Mouse (Mus musculus) myocyte (in vitro differentiated cells): ENCODE data around the gene Gm4871. TPM values are rescaled to one million over a fixed set of nuclear protein-coding genes. Genes with fewer than 3 reads are reported as not detected.

ENCODE experiments used
- H3K27me3 ChIP-seq: one replicate; pipeline ENCODE4 v1.6.1; 2011; ENCODE audit not compliant: control insufficient read depth, insufficient read depth, insufficient read length
- H3K36me3 ChIP-seq: one replicate; pipeline ENCODE4 v1.6.1; 2011; ENCODE audit not compliant: control insufficient read depth, insufficient read depth
- H3K4me2 ChIP-seq: one replicate; pipeline ENCODE4 v1.6.1; 2011; ENCODE audit warnings: low read depth, control low read depth
- H3K4me3 ChIP-seq: one replicate; pipeline ENCODE4 v1.5.1; 2011; ENCODE audit warnings: mild to moderate bottlenecking, control low read depth, moderate library complexity
- H3K79me2 ChIP-seq: one replicate; pipeline ENCODE4 v1.6.1; 2011; ENCODE audit not compliant: control insufficient read depth, insufficient read depth
- H3ac ChIP-seq: one replicate; pipeline ENCODE4 v1.6.1; 2011; ENCODE audit not compliant: control insufficient read depth, insufficient read length
- CEBPB ChIP-seq: IDR thresholded peaks from 2 replicates; pipeline ENCODE4 v1.6.1; 2011; ENCODE audit warnings: mild to moderate bottlenecking, moderate library complexity; ENCODE audit not compliant: poor library complexity, insufficient read depth, severe bottlenecking
- E2F4 ChIP-seq: IDR thresholded peaks from one replicate; pipeline ENCODE4 v1.6.1; 2011; ENCODE audit warnings: mild to moderate bottlenecking, control low read depth, moderate library complexity; ENCODE audit not compliant: insufficient read depth
- MAX ChIP-seq: IDR thresholded peaks from one replicate; pipeline ENCODE4 v1.6.1; 2011; ENCODE audit warnings: low read depth, mild to moderate bottlenecking, control low read depth
- MYOD1 ChIP-seq, 3 experiments: IDR thresholded peaks; one replicate each; pipeline ENCODE4 v1.6.1; 2011; ENCODE audit warnings: control low read depth in 2 of 3, low read depth in 2 of 3, mild to moderate bottlenecking in 2 of 3, moderate library complexity in 1 of 3; ENCODE audit not compliant: insufficient read length in 2 of 3, control insufficient read depth in 1 of 3
- MYOG ChIP-seq, 3 experiments: IDR thresholded peaks; one replicate each; pipeline ENCODE4 v1.6.1; 2011; ENCODE audit warnings: control low read depth in 2 of 3, low read depth in 2 of 3, mild to moderate bottlenecking in 2 of 3; ENCODE audit not compliant: insufficient read length in 2 of 3, control insufficient read depth in 1 of 3, insufficient read depth in 1 of 3
- POLR2A ChIP-seq: IDR thresholded peaks from one replicate; pipeline ENCODE4 v1.6.1; 2011; ENCODE audit warnings: low read depth, mild to moderate bottlenecking, control low read depth, moderate library complexity; ENCODE audit not compliant: insufficient read length
- POLR2AphosphoS2 ChIP-seq: IDR thresholded peaks from one replicate; pipeline ENCODE4 v1.6.1; 2011; ENCODE audit warnings: low read depth, control low read depth; ENCODE audit not compliant: insufficient read length
- REST ChIP-seq: IDR thresholded peaks from one replicate; pipeline ENCODE4 v1.6.1; 2011; ENCODE audit warnings: mild to moderate bottlenecking, control low read depth, moderate library complexity; ENCODE audit not compliant: insufficient read depth, insufficient read length
- SRF ChIP-seq: IDR thresholded peaks from one replicate; pipeline ENCODE4 v1.6.1; 2011; ENCODE audit warnings: low read depth; ENCODE audit not compliant: control insufficient read depth, insufficient read length
- TCF12 ChIP-seq: IDR thresholded peaks from one replicate; pipeline ENCODE4 v1.6.1; 2011; ENCODE audit warnings: mild to moderate bottlenecking, control low read depth; ENCODE audit not compliant: poor library complexity, insufficient read depth, severe bottlenecking
- TCF3 ChIP-seq: IDR thresholded peaks from one replicate; pipeline ENCODE4 v1.6.1; 2011; ENCODE audit warnings: low read depth, control low read depth; ENCODE audit not compliant: insufficient read length
- USF1 ChIP-seq: IDR thresholded peaks from one replicate; pipeline ENCODE4 v1.6.1; 2011; ENCODE audit warnings: low read depth, mild to moderate bottlenecking, control low read depth, moderate library complexity
- polyA plus RNA-seq: library from polyadenylated mRNA; unstranded; fragments of >200 nt; fragmentation: generic; extraction: Trizol; gene quantifications from one replicate; pipeline ENCODE4 v1.2.1, GENCODE M21; 2012; ENCODE audit warnings: missing spikeins

Gm4871 gene
- polyA plus RNA-seq, 1 experiment, result not detected

DNA sequence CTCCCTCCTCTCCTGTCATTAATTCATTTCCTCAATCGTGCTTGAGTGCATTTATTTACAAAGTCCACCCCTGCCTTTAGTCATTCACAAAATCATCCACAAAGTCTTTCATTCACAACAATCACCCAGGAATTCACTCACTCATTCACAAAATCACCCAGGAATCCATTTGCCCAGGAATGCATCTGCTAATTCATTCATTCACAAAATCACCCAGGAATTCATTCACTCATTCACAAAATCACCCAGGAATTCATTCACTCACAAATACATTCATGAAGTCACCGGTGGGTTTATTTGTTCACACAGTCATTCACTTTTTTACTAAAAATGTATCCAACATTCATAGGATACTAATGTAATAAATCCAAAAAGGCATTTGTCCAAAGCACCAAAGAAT is 42.5 kb downstream of the Gm4871 start:
- no peak overlapping the region for H3ac ChIP-seq
- H3K79me2 ChIP-seq, result no peaks in the 10 kb centered on the region

GRCm38 (mm10) chr5:144989061-144989405 is 43.5 kb downstream of the Gm4871 start:
- H3K4me3 ChIP-seq, result no peak overlapping the region
- H3K36me3 ChIP-seq, result no peaks in the 10 kb centered on the region
- no peaks in the 10 kb centered on the region for H3K79me2 ChIP-seq
- no peaks in the 10 kb centered on the region for H3K27me3 ChIP-seq
- TF ChIP-seq E2F4, result no peak
- no peak for TF ChIP-seq MAX
- TF ChIP-seq MYOG (IDR thresholded peaks at IDR 0.05; ENCODE audit: control insufficient read depth in 1 of 3, insufficient read depth in 1 of 3, insufficient read length in 2 of 3, low read depth in 2 of 3), result no peak
- TF ChIP-seq SRF, result no peak
- TF ChIP-seq POLR2AphosphoS2, result no peak
- TF ChIP-seq REST, result no peak
- TF ChIP-seq MYOD1 (IDR thresholded peaks at IDR 0.05; ENCODE audit: control insufficient read depth in 1 of 3, insufficient read length in 2 of 3, low read depth in 2 of 3), result no peak
- TF ChIP-seq TCF12, result no peak
- TF ChIP-seq USF1, result no peak
- TF ChIP-seq POLR2A, result no peak
- no peak for TF ChIP-seq CEBPB
- no peak for TF ChIP-seq TCF3
- no peak overlapping the region for H3K4me2 ChIP-seq
- no peak overlapping the region for H3ac ChIP-seq

More for the DNA sequence above, 42.5 kb downstream of the Gm4871 start:
- Histone ChIP-seq H3K4me2 (no peak overlapping the region), H3K36me3 (no peaks in the 10 kb centered on the region), H3K4me3 (no peak overlapping the region), H3K27me3 (no peaks in the 10 kb centered on the region)
- no peak for TF ChIP-seq TCF12
- no peak for TF ChIP-seq MYOD1 (IDR thresholded peaks at IDR 0.05; ENCODE audit: control insufficient read depth in 1 of 3, insufficient read length in 2 of 3, low read depth in 2 of 3)
- no peak for TF ChIP-seq CEBPB
- TF ChIP-seq SRF, result no peak
- no peak for TF ChIP-seq TCF3
- no peak for TF ChIP-seq POLR2AphosphoS2
- no peak for TF ChIP-seq MAX
- TF ChIP-seq E2F4, result no peak
- TF ChIP-seq POLR2A, result no peak
- no peak for TF ChIP-seq REST
- no peak for TF ChIP-seq MYOG (IDR thresholded peaks at IDR 0.05; ENCODE audit: control insufficient read depth in 1 of 3, insufficient read depth in 1 of 3, insufficient read length in 2 of 3, low read depth in 2 of 3)
- TF ChIP-seq USF1, result no peak

- H3K4me2 ChIP-seq, result no peak overlapping the region
- no peaks in the 10 kb centered on the region for H3K79me2 ChIP-seq
- H3ac ChIP-seq, result no peak overlapping the region
- no peaks in the 10 kb centered on the region for H3K36me3 ChIP-seq
- no peak overlapping the region for H3K4me3 ChIP-seq
- H3K27me3 ChIP-seq, result no peaks in the 10 kb centered on the region
- TF ChIP-seq USF1 (peak; percentile 14), MYOD1 (IDR thresholded peaks at IDR 0.05; ENCODE audit: control insufficient read depth in 1 of 3, insufficient read length in 2 of 3, low read depth in 2 of 3) (no peak)
Measured at GRCm38 (mm10) chr5:144988340-144989060, 44.1 kb downstream of the Gm4871 start.

DNA sequence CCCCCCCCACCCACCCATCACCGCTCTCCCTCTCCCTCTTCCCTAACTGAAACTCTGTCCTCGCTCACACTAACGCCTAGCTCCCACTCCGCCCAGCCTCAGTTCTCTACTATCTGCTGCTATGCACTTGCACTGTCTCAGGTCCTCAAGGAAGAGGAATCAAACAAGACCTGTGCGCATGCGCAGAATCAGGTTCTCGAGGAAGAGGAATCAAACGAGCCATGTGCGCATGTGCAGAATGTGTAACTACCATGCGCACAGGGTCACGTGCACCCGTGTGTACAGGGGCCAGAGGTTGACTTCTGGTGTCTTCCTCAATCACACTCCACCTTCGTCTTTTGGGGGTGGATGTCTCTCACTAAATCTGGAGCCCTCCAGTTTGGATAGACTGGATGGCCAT is 45.0 kb downstream of the Gm4871 start:
- no peak for TF ChIP-seq TCF3
- no peak for TF ChIP-seq TCF12
- no peak for TF ChIP-seq CEBPB
- no peak for TF ChIP-seq MYOG (IDR thresholded peaks at IDR 0.05; ENCODE audit: control insufficient read depth in 1 of 3, insufficient read depth in 1 of 3, insufficient read length in 2 of 3, low read depth in 2 of 3)
- no peak for TF ChIP-seq POLR2A
- TF ChIP-seq USF1, result no peak
- TF ChIP-seq POLR2AphosphoS2, result no peak
- TF ChIP-seq SRF, result no peak
- TF ChIP-seq E2F4, result no peak
- TF ChIP-seq MYOD1 (IDR thresholded peaks at IDR 0.05; ENCODE audit: control insufficient read depth in 1 of 3, insufficient read length in 2 of 3, low read depth in 2 of 3), result no peak
- no peak for TF ChIP-seq MAX
- TF ChIP-seq REST, result no peak
- no peaks in the 10 kb centered on the region for H3K79me2 ChIP-seq
- H3K4me2 ChIP-seq, result no peak overlapping the region
- H3K4me3 ChIP-seq, result no peak overlapping the region
- H3K27me3 ChIP-seq, result no peaks in the 10 kb centered on the region
- H3K36me3 ChIP-seq, result no peaks in the 10 kb centered on the region
- H3ac ChIP-seq, result no peak overlapping the region

DNA sequence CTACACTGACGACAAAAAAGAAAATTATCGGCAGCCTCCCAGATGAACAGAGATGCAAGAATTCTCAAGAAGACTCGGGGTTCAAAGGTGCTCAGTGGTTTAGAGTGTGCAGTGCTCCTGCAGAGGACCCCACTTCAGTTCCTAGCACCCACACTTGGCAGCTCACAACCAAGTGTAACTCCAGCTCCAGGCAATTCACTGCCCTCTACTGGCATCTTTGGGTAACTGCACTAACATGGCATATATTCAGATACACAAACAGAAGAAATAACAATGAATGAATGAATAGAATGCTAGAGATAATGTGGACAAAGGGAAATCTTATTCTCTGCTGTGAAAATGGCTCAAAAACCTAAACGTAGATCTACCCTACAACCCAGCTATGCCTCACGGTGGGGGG is 47.7 kb downstream of the Gm4871 start:
- Histone ChIP-seq H3K79me2 (no peaks in the 10 kb centered on the region), H3K4me3 (no peak overlapping the region), H3K36me3 (no peaks in the 10 kb centered on the region), H3K27me3 (no peaks in the 10 kb centered on the region), H3ac (no peak overlapping the region), H3K4me2 (no peak overlapping the region)
- TF ChIP-seq POLR2AphosphoS2, result no peak
- TF ChIP-seq REST, result no peak
- no peak for TF ChIP-seq POLR2A
